Mouse (Mus musculus): ENCODE data around the gene Lrrc43.

DNA sequence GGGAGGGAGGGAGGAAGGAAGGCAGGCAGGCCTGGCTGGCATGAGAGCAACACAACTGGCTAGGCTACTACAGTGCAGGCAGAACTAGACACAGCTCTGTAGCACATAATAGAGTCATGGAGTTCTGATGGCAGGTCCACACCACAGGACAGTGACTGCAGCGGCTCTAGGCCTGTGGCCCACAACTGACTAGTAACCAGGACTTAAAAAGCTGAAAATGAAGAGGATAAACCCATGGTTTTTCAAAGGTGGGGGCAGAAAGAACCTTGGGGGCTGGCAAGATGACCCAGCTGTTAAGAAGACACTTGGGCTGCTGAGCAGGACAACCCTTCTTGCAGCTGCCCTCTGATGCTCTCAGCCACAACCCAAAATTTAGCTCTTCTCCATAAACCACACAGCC lies 32.5 kb downstream of the Lrrc43 start:
- TF ChIP-seq POLR2A (IDR thresholded peaks at IDR 0.05; ENCODE audit: control insufficient read depth, low read depth, low read length) = no peak
- TF ChIP-seq CTCF (IDR thresholded peaks at IDR 0.05; ENCODE audit: control insufficient read depth, insufficient read depth, insufficient replicate concordance, low read depth, low read length) = no peak

Measured in testis, adult 2 months (tissue).